Mouse (Mus musculus) adrenal gland, adult 8-10 months (tissue): ENCODE results near the gene Gtf2f2. TPM values are rescaled to one million over a fixed set of nuclear protein-coding genes. Genes with fewer than 3 reads are reported as not detected.

ENCODE experiments used
- DNase-seq: peaks from one replicate; pipeline ENCODE4 v3.0.0; 2022
- total RNA-seq, 4 experiments: library from RNA; stranded (reverse); gene quantifications; 2 replicates each; pipeline ENCODE4 v1.2.4; 2022

The Gtf2f2 gene
- total RNA-seq, 4 experiments from 2014 or later: 22.0 to 25.0 (median 23.2) TPM

DNA sequence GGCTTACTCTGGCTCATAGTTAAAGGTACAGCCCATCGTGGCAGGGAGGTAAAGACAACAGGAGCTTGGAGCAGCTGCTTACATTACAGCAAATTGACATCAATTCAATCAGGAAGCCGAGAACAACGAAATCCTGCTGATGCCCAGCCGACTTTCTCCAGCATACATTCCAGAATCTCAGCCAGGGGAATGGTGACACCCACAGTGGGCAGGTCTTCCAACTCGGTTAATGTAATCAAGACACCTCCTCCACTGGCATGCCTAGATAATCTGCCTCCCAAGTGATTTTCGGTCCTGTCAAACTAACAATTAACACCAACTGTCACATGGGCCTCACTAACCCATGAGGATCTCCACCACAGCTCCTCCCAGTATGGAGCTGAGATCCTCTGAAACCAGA is 148.0 kb downstream of the Gtf2f2 start:
- DNase-seq: no peak

DNA sequence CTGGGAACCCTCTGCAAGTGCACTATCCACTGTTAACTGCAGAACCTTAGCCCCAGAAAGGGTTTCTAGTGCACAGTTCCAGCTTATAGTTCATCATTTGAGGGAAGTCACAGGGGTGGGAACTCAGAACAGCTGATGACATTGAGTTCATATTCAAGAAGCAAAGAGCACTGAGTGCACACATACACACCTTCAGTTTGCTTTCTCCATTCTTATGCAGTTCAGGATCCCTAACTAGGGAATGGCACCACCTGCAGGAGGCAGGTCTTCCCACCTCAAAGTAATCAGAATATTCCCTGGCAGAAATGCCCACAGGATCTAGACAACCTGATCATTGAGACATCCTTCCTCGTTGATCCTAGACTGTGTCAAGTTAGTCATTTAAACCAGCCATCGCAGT is 151.0 kb downstream of the Gtf2f2 start:
- DNase-seq: no peak

DNA sequence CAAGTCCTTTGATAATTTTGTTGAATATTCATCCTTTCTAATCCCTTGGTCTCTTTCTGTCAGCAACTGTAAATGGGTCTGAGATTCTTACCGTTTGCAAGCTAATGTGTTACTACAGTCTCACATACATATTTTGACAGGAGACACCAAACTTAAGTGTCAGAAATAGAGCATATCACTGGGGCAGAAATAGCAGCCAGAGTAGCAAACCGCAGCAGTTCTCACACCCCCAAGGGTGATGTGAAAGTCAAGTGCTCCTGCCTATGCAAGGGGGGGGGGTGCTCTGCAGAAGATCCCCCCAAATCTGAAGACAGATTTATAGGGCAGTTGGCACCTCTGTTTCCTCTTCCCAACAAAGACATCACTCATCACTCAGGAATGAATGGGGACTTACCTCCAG is 152.5 kb downstream of the Gtf2f2 start:
- no peak for DNase-seq

GRCm38 (mm10) chr14:75855263-75855992 is 155.2 kb downstream of the Gtf2f2 start:
- DNase-seq: no peak

DNA sequence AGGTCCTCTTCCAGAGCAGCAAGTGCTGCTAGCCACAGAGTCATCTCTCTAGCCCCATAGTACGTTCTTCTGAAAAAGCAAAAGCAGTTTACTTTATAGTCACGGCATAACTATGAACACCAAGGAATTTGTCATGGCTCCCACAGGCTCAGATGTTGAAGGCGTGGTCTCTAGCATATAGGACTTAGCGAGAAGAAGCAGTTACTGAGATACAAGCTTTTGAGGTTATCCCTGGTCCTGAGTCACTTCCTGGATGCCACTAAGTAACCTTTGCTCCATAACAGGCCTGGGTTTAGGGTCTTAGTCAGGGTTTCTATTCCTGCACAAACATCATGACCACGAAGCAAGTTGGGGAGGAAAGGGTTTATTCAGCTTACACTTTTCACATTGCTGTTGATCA is 158.6 kb downstream of the Gtf2f2 start:
- DNase-seq: no peak

- no peak for DNase-seq
Observed at GRCm38 (mm10) chr14:75850819-75851218, 159.8 kb downstream of the Gtf2f2 start.

DNA sequence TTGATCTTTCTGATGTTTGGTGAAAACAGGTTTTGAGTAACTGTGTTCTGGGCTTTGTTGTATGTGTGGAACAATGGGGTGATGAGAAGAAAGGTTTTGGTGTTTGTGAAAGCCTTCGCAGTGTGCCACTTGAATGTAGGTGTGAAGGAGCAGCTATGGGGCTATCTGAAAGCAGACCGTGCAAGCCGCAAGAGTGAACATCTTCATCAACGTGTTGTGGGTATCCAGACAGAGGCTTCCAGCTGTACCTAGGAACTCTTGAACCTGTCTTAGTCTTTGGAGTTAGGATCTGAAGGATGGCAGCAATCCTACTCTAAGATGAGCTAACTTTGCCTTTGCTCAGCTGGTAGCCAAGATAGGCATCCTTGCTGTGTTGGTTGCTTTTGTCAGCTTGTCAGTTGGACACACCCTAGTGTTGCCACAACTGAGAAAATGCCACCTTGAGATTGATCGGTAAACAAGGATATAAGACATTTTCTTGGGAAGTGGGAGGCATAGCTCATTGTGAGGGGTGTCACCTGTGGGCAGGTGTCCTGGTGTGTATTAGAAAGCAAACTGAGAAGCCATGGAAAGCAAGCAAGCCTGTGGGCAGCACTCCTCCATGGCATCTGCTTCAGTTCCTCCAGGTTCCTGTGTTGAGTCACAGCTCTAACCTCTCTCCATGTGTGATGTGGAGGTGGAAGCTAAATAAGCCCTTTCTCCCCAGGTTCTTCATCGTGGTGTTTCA is 160.7 kb downstream of the Gtf2f2 start:
- DNase-seq: no peak

- DNase-seq: no peak
Observed at GRCm38 (mm10) chr14:75849236-75849635, 161.4 kb downstream of the Gtf2f2 start.

DNA sequence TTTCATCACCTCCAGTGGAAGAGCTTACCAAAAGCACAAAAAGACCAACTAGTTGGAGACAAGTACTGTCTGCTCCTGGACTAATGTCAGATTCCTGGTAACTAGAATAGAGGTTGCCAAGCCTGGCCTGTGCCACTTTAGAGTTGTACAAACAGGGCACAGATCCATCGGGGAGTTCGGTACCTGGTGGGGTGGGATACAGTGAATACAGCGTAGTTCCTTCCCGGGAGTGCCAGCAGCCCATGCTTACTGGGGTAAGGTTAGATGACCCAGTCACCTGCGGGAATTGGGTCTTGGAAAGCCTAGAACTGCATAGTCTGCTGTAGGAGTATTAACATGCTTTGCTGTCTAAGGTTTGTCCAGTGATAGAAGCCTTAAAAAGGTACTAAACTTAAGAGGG is 162.2 kb downstream of the Gtf2f2 start:
- no peak for DNase-seq

DNA sequence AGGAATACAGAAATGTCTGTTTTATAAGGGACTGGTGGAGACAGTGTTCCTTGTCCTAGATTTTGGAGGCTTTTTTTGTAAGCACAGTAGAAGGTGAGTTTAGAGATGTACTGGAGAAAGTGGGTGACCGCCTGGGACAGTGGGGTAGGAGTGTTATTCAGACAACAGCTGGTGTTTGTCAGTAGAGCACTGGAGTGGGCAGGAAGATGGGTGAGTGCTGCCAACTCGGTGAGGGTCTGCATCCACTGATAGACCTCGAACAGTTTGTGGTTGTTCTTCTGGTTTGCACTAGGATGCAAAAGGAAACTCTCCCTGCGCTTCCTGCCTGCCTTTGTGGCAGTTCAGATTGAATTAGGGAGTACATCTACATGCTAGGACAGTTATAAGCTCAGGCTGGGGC is 163.0 kb downstream of the Gtf2f2 start:
- no peak for DNase-seq

Other genes starting within 250 kb of the Gtf2f2 start
- 100 to 1,000 TPM in 2 of 4 experiments, 10 to 100 TPM in 2; 88.4 to 209 (median 152) TPM for gene Slc25a30, start 223.8 kb downstream of the Gtf2f2 start, total RNA-seq
- gene Tpt1, start 165.8 kb downstream of the Gtf2f2 start, total RNA-seq: 1,000 to 10,000 TPM; 2,109 to 2,569 (median 2,425) TPM
- gene Kctd4, start 55.9 kb downstream of the Gtf2f2 start, total RNA-seq: under 1 TPM in 2 of 4 experiments, not detected in 2; 0.07 to 0.12 TPM
- 10 to 100 TPM; 19.0 to 25.2 (median 22.3) TPM for gene Gpalpp1, start 99.9 kb upstream of the Gtf2f2 start, total RNA-seq
- 1 to 10 TPM; 7.5 to 8.4 (median 8.0) TPM for gene Nufip1, start 100.0 kb upstream of the Gtf2f2 start, total RNA-seq